Mouse (Mus musculus): ENCODE measurements at regions not wholly inside any gene's neighbourhood (a gene's known extent, or its start where the extent isn't known, plus 50 kb on each side); places are given as distances from the start of the nearest gene placed in this dataset.

DNA sequence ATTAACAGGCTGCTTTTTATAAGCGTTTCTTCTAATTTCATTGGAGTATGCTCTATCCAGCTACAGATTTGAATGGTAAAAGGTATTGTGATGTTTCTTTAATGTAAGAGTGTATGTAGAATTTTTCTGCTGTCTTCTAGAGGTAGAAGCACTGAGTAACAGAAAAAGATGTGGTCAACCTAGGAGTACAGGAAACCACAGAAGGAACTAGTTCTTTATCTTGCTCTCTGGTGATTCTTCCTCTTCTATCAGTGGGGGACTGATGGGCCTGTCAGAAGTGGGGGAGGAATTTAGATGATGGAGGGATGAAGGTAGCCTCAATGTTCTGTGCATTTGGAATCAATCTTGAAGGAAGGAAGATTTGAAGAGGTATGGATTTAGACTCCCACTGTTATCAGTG lies 1031.9 kb downstream of the Car8 start:
- Histone ChIP-seq H3K27ac (ENCODE audit: insufficient read depth, low read depth, low read length) (no peak overlapping the region), H3K4me3 (ENCODE audit: insufficient read depth, low read depth, low read length) (no peak overlapping the region), H3K36me3 (ENCODE audit: control insufficient read depth, insufficient read depth, low read length) (no peaks in the 10 kb centered on the region), H3K27me3 (replicated peaks; ENCODE audit: control insufficient read depth, insufficient read depth, low read length) (no peaks in the 10 kb centered on the region), H3K4me1 (ENCODE audit: control insufficient read depth, insufficient read depth, low read length) (no peaks in the 10 kb centered on the region)
- TF ChIP-seq POLR2A (IDR thresholded peaks at IDR 0.05; ENCODE audit: low read depth, low read length) (no peak), CTCF (conservative IDR thresholded peaks at IDR 0.05; ENCODE audit: insufficient read depth, insufficient read length, low read depth, low read length) (no peak)
- 93% methylated on average over 1 of the region's 1 CpGs for WGBS
- DNase-seq: no peak

GRCm38 (mm10) chr4:7201816-7202215 lies 1037.0 kb downstream of the Car8 start:
- no peak for DNase-seq
- no peak overlapping the region for H3K4me3 ChIP-seq (ENCODE audit: insufficient read depth, low read depth, low read length)
- H3K27me3 ChIP-seq (replicated peaks; ENCODE audit: control insufficient read depth, insufficient read depth, low read length): no peaks in the 10 kb centered on the region
- no peaks in the 10 kb centered on the region for H3K4me1 ChIP-seq (ENCODE audit: control insufficient read depth, insufficient read depth, low read length)
- no peaks in the 10 kb centered on the region for H3K36me3 ChIP-seq (ENCODE audit: control insufficient read depth, insufficient read depth, low read length)
- WGBS: 54% methylated on average over 2 of the region's 2 CpGs
- no peak overlapping the region for H3K27ac ChIP-seq (ENCODE audit: insufficient read depth, low read depth, low read length)
- no peak for TF ChIP-seq CTCF (conservative IDR thresholded peaks at IDR 0.05; ENCODE audit: insufficient read depth, insufficient read length, low read depth, low read length)
- TF ChIP-seq POLR2A (IDR thresholded peaks at IDR 0.05; ENCODE audit: low read depth, low read length): no peak

GRCm38 (mm10) chr4:7199941-7200340 lies 1038.9 kb downstream of the Car8 start:
- no peaks in the 10 kb centered on the region for H3K27me3 ChIP-seq (replicated peaks; ENCODE audit: control insufficient read depth, insufficient read depth, low read length)
- no peak for DNase-seq
- TF ChIP-seq CTCF (conservative IDR thresholded peaks at IDR 0.05; ENCODE audit: insufficient read depth, insufficient read length, low read depth, low read length) (no peak), POLR2A (IDR thresholded peaks at IDR 0.05; ENCODE audit: low read depth, low read length) (no peak)
- WGBS: 75% methylated on average over 2 of the region's 2 CpGs
- H3K27ac ChIP-seq (ENCODE audit: insufficient read depth, low read depth, low read length): no peak overlapping the region
- no peaks in the 10 kb centered on the region for H3K4me1 ChIP-seq (ENCODE audit: control insufficient read depth, insufficient read depth, low read length)
- H3K36me3 ChIP-seq (ENCODE audit: control insufficient read depth, insufficient read depth, low read length): no peaks in the 10 kb centered on the region
- no peak overlapping the region for H3K4me3 ChIP-seq (ENCODE audit: insufficient read depth, low read depth, low read length)

DNA sequence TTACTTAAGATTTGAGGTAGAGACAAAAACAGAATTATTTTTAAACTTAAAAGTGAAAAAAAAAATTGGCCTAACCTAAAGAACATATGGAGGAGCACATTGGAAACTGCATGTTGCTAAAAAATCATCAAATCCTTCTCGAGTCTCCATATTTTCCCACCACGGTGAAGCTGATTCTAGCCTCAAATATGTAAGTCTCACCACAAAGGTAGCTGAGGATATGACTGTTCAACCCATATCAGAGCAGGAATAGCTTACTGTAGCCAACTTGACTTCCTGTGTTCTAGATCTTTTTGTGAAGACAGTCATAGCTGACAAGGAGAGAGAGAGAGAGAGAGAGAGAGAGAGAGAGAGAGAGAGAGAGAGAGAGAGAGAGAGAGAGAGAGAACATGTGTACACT lies 1039.8 kb downstream of the Car8 start:
- H3K36me3 ChIP-seq (ENCODE audit: control insufficient read depth, insufficient read depth, low read length): no peaks in the 10 kb centered on the region
- no peak for DNase-seq
- H3K27me3 ChIP-seq (replicated peaks; ENCODE audit: control insufficient read depth, insufficient read depth, low read length): no peaks in the 10 kb centered on the region
- H3K27ac ChIP-seq (ENCODE audit: insufficient read depth, low read depth, low read length): no peak overlapping the region
- no peak overlapping the region for H3K4me3 ChIP-seq (ENCODE audit: insufficient read depth, low read depth, low read length)
- WGBS: 88% methylated on average over 2 of the region's 2 CpGs
- TF ChIP-seq CTCF (conservative IDR thresholded peaks at IDR 0.05; ENCODE audit: insufficient read depth, insufficient read length, low read depth, low read length): no peak
- no peak for TF ChIP-seq POLR2A (IDR thresholded peaks at IDR 0.05; ENCODE audit: low read depth, low read length)
- H3K4me1 ChIP-seq (ENCODE audit: control insufficient read depth, insufficient read depth, low read length): no peaks in the 10 kb centered on the region

GRCm38 (mm10) chr4:7196570-7196969 lies 1042.3 kb downstream of the Car8 start:
- H3K36me3 ChIP-seq (ENCODE audit: control insufficient read depth, insufficient read depth, low read length): no peaks in the 10 kb centered on the region
- WGBS: 64% methylated on average over 3 of the region's 3 CpGs
- DNase-seq: no peak
- no peaks in the 10 kb centered on the region for H3K4me1 ChIP-seq (ENCODE audit: control insufficient read depth, insufficient read depth, low read length)
- H3K27ac ChIP-seq (ENCODE audit: insufficient read depth, low read depth, low read length): no peak overlapping the region
- TF ChIP-seq CTCF (conservative IDR thresholded peaks at IDR 0.05; ENCODE audit: insufficient read depth, insufficient read length, low read depth, low read length): no peak
- no peak for TF ChIP-seq POLR2A (IDR thresholded peaks at IDR 0.05; ENCODE audit: low read depth, low read length)
- H3K4me3 ChIP-seq (ENCODE audit: insufficient read depth, low read depth, low read length): no peak overlapping the region
- no peaks in the 10 kb centered on the region for H3K27me3 ChIP-seq (replicated peaks; ENCODE audit: control insufficient read depth, insufficient read depth, low read length)

GRCm38 (mm10) chr4:7195619-7196018 lies 1043.2 kb downstream of the Car8 start:
- Histone ChIP-seq H3K27ac (ENCODE audit: insufficient read depth, low read depth, low read length) (no peak overlapping the region), H3K4me3 (ENCODE audit: insufficient read depth, low read depth, low read length) (no peak overlapping the region), H3K4me1 (ENCODE audit: control insufficient read depth, insufficient read depth, low read length) (no peaks in the 10 kb centered on the region), H3K36me3 (ENCODE audit: control insufficient read depth, insufficient read depth, low read length) (no peaks in the 10 kb centered on the region), H3K27me3 (replicated peaks; ENCODE audit: control insufficient read depth, insufficient read depth, low read length) (no peaks in the 10 kb centered on the region)
- TF ChIP-seq POLR2A (IDR thresholded peaks at IDR 0.05; ENCODE audit: low read depth, low read length): no peak
- TF ChIP-seq CTCF (conservative IDR thresholded peaks at IDR 0.05; ENCODE audit: insufficient read depth, insufficient read length, low read depth, low read length): no peak
- DNase-seq: no peak
- 84% methylated on average over 1 of the region's 1 CpGs for WGBS

GRCm38 (mm10) chr4:7191912-7192311 lies 1046.9 kb downstream of the Car8 start:
- no peaks in the 10 kb centered on the region for H3K36me3 ChIP-seq (ENCODE audit: control insufficient read depth, insufficient read depth, low read length)
- H3K27me3 ChIP-seq (replicated peaks; ENCODE audit: control insufficient read depth, insufficient read depth, low read length): no peaks in the 10 kb centered on the region
- no peak overlapping the region for H3K4me3 ChIP-seq (ENCODE audit: insufficient read depth, low read depth, low read length)
- no peak for DNase-seq
- no peak overlapping the region for H3K27ac ChIP-seq (ENCODE audit: insufficient read depth, low read depth, low read length)
- H3K4me1 ChIP-seq (ENCODE audit: control insufficient read depth, insufficient read depth, low read length): no peaks in the 10 kb centered on the region
- WGBS: 87% methylated on average over 3 of the region's 3 CpGs
- no peak for TF ChIP-seq POLR2A (IDR thresholded peaks at IDR 0.05; ENCODE audit: low read depth, low read length)
- TF ChIP-seq CTCF (conservative IDR thresholded peaks at IDR 0.05; ENCODE audit: insufficient read depth, insufficient read length, low read depth, low read length): no peak

GRCm38 (mm10) chr4:7191228-7191627 lies 1047.6 kb downstream of the Car8 start:
- WGBS: 75% methylated on average over 3 of the region's 3 CpGs
- DNase-seq: no peak
- no peaks in the 10 kb centered on the region for H3K4me1 ChIP-seq (ENCODE audit: control insufficient read depth, insufficient read depth, low read length)
- TF ChIP-seq CTCF (conservative IDR thresholded peaks at IDR 0.05; ENCODE audit: insufficient read depth, insufficient read length, low read depth, low read length): no peak
- no peak for TF ChIP-seq POLR2A (IDR thresholded peaks at IDR 0.05; ENCODE audit: low read depth, low read length)
- no peak overlapping the region for H3K27ac ChIP-seq (ENCODE audit: insufficient read depth, low read depth, low read length)
- H3K36me3 ChIP-seq (ENCODE audit: control insufficient read depth, insufficient read depth, low read length): no peaks in the 10 kb centered on the region
- no peak overlapping the region for H3K4me3 ChIP-seq (ENCODE audit: insufficient read depth, low read depth, low read length)
- no peaks in the 10 kb centered on the region for H3K27me3 ChIP-seq (replicated peaks; ENCODE audit: control insufficient read depth, insufficient read depth, low read length)
